Mouse (Mus musculus): Measurements from ENCODE around the gene Ear6. TPM values are rescaled to one million over a fixed set of nuclear protein-coding genes. Genes with fewer than 3 reads are reported as not detected.

The Ear6 gene
- total and polyA plus RNA-seq, 3 experiments, result not detected

DNA sequence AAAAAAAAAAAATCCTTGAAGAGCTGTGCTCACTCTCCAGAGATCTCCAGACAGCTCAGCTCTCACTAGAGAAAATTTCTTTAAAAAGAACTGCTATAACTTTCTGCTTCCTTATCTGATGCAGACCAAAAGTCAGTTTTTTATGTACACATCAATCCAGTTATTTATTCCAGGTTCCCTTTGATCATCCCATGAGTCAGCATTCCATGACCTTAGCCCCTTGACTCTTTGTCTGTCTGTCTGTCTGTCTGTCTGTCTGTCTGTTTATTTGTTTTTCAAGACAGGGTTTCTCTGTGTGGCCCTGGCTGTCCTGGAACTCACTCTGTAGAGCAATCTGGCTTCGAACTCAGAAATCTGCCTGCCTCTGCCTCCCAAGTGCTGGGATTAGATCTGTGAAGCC is 45.9 kb downstream of the Ear6 start:
- Histone ChIP-seq H3K36me3 (replicated peaks in 1 of 2; ENCODE audit: control insufficient read depth in 1 of 2, insufficient read depth in 1 of 2, low read length in 1 of 2) (peaks cover 3 to 24% of the 10 kb centered on the region in 2 experiments), H3K79me2 (replicated peaks; ENCODE audit: control insufficient read depth, extremely low read depth, insufficient read depth, poor library complexity, severe bottlenecking) (no peaks in the 10 kb centered on the region), H3K9ac (ENCODE audit: insufficient read depth, low read depth) (no peak overlapping the region), H3K4me2 (ENCODE audit: insufficient read depth, low read depth, poor library complexity, severe bottlenecking) (no peak overlapping the region), H3K27ac (ENCODE audit: insufficient read depth, low read depth) (no peak overlapping the region), H3K4me3 (replicated peaks in 1 of 3; ENCODE audit: low read depth in 2 of 3, low read length in 2 of 3, poor library complexity in 1 of 3) (no peak overlapping the region), H3K27me3 (replicated peaks) (no peaks in the 10 kb centered on the region), H3K4me1 (ENCODE audit: control insufficient read depth in 1 of 2, insufficient read depth in 2 of 2) (peaks cover 0 to 5% of the 10 kb centered on the region in 2 experiments; a peak in 1 of 4 replicates), H3K9me3 (replicated peaks; ENCODE audit: low read length) (no peaks in the 10 kb centered on the region)
- DNase-seq (ENCODE audit: extremely low read depth), result no peak
- TF ChIP-seq ELF1 (IDR thresholded peaks at IDR 0.05; ENCODE audit: low read depth, low read length) (no peak), RCOR1 (conservative IDR thresholded peaks at IDR 0.05; ENCODE audit: low read depth, low read length) (no peak), KAT2A (IDR thresholded peaks at IDR 0.05; ENCODE audit: insufficient replicate concordance, low read length) (no peak)
- in situ Hi-C loops (cut with MboI; ENCODE audit: low pct_ligation_motif_present, low pct_unique_long_range_greater_than_20kb, low sequenced_read_pairs) (no loop called here), dilution Hi-C loops (cut with MboI; ENCODE audit: extremely low pct_ligation_motif_present, extremely low pct_unique_long_range_greater_than_20kb, low sequenced_read_pairs) (no loop called here)

DNA sequence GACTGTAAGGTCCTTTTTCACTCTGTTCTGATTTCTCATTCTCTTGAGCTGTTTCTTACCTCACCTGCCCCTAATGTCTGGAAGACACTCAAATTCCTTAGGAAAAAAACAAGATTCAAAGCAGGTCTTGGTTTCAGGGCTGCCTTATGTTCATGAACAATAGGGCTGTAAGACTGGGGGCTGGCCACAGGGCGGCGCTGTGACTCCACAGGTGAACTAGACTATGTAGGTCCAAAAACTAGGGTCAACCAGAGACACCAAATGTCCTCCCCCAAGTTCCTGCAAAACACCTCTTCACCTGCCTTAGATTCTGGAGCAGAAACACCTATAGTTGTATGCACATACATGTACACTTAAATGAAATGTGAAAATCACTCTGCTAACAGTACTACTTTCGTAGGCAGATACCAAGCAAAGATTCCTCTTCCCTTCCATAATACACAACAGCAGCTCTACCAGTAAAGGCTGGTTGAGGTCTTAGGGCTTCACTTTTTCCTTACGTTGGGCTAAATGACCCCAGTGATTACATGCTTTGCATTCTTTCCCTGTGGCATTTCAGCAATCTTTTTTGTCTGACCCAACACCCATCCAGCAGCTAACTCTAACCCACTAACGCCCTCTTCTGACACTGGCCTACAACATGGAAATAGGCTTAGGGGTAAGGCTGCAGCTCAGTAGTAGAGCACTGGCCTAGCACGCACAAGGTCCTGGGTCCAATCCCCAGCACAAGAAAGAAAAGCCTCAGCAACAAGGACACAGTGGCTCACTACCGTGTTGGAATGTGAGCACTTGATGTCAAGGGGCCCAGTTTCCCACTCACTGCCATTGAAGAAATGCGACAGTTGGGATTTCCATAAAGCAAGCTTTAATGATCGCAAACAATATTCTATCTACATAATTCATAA is 49.6 kb downstream of the Ear6 start:
- Histone ChIP-seq H3K4me3 (replicated peaks in 1 of 3; ENCODE audit: low read depth in 2 of 3, low read length in 2 of 3, poor library complexity in 1 of 3) (no peak overlapping the region), H3K4me1 (ENCODE audit: control insufficient read depth in 1 of 2, insufficient read depth in 2 of 2) (peaks cover 0 to 5% of the 10 kb centered on the region in 2 experiments; a peak in 1 of 4 replicates), H3K9ac (ENCODE audit: insufficient read depth, low read depth) (no peak overlapping the region), H3K4me2 (ENCODE audit: insufficient read depth, low read depth, poor library complexity, severe bottlenecking) (peak overlapping the region; percentile 48; the same call in 1 of the 2 replicates), H3K79me2 (replicated peaks; ENCODE audit: control insufficient read depth, extremely low read depth, insufficient read depth, poor library complexity, severe bottlenecking) (no peaks in the 10 kb centered on the region), H3K36me3 (replicated peaks in 1 of 2; ENCODE audit: control insufficient read depth in 1 of 2, insufficient read depth in 1 of 2, low read length in 1 of 2) (no peaks in the 10 kb centered on the region), H3K27ac (ENCODE audit: insufficient read depth, low read depth) (no peak overlapping the region), H3K27me3 (replicated peaks) (no peaks in the 10 kb centered on the region), H3K9me3 (replicated peaks; ENCODE audit: low read length) (no peaks in the 10 kb centered on the region)
- peak; percentile 95 to 98 for TF ChIP-seq CTCF (conservative IDR thresholded peaks at IDR 0.05 in 1 of 2, IDR thresholded peaks at IDR 0.05 in 1 of 2; ENCODE audit: low read depth in 2 of 2, low read length in 2 of 2)
- TF ChIP-seq SMC3 (IDR thresholded peaks at IDR 0.05; ENCODE audit: low read depth, low read length), result peak; percentile 92
- peak; percentile 50 for TF ChIP-seq ZC3H11A (IDR thresholded peaks at IDR 0.05; ENCODE audit: low read depth, low read length)
- peak; percentile 97 for TF ChIP-seq RAD21 (IDR thresholded peaks at IDR 0.05; ENCODE audit: low read depth, low read length)
- TF ChIP-seq RCOR1 (conservative IDR thresholded peaks at IDR 0.05; ENCODE audit: low read depth, low read length), result no peak
- in situ Hi-C loops (cut with MboI; ENCODE audit: low pct_ligation_motif_present, low pct_unique_long_range_greater_than_20kb, low sequenced_read_pairs) (loop anchor here (25.0 kb wide), 1 partner anchor 434 kb away; the partner anchor contains the start of gene Sall2), dilution Hi-C loops (cut with MboI; ENCODE audit: extremely low pct_ligation_motif_present, extremely low pct_unique_long_range_greater_than_20kb, low sequenced_read_pairs) (no loop called here)
- DNase-seq (ENCODE audit: extremely low read depth), result peak; percentile 57

DNA sequence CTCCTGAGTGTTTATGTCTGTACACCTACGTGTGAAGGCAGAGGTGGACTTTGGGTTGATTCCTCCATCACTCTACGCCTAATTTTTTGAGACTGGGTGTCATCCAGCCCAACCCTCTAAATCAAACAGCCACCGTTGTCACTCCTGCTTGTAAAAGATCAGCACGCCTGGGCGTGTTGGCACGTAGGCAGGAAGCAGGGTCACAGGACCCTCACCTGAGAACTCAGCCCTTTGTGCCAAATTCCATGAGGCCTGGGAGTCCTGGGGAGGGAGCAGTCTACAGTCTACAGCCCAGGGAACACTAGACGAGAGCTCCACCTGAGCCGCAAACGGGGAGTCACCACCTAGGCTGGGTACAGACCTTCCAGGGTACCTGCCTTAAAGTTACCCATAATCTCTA is 50.3 kb downstream of the Ear6 start:
- no peak overlapping the region for H3K4me3 ChIP-seq (replicated peaks in 1 of 3; ENCODE audit: low read depth in 2 of 3, low read length in 2 of 3, poor library complexity in 1 of 3)
- TF ChIP-seq IRF4 (IDR thresholded peaks at IDR 0.05; ENCODE audit: low read depth, low read length) (no peak), HCFC1 (IDR thresholded peaks at IDR 0.05; ENCODE audit: low read depth, low read length) (no peak), JUND (conservative IDR thresholded peaks at IDR 0.05; ENCODE audit: low read depth, low read length) (no peak), TBP (conservative IDR thresholded peaks at IDR 0.05; ENCODE audit: low read depth, low read length) (no peak), USF2 (conservative IDR thresholded peaks at IDR 0.05; ENCODE audit: low read depth, low read length) (no peak), BHLHE40 (IDR thresholded peaks at IDR 0.05; ENCODE audit: low read depth, low read length) (no peak), MAZ (IDR thresholded peaks at IDR 0.05; ENCODE audit: low read depth, low read length) (no peak), UBTF (IDR thresholded peaks at IDR 0.05; ENCODE audit: low read depth, low read length) (no peak), ZMIZ1 (IDR thresholded peaks at IDR 0.05; ENCODE audit: low read depth, low read length) (no peak)
- H3K27me3 ChIP-seq (replicated peaks), result no peaks in the 10 kb centered on the region
- H3K9ac ChIP-seq (ENCODE audit: insufficient read depth, low read depth), result no peak overlapping the region
- DNase-seq (ENCODE audit: extremely low read depth), result no peak
- dilution Hi-C loops (cut with MboI; ENCODE audit: extremely low pct_ligation_motif_present, extremely low pct_unique_long_range_greater_than_20kb, low sequenced_read_pairs) (no loop called here), in situ Hi-C loops (cut with MboI; ENCODE audit: low pct_ligation_motif_present, low pct_unique_long_range_greater_than_20kb, low sequenced_read_pairs) (loop anchor here (25.0 kb wide), 1 partner anchor 434 kb away; the partner anchor contains the start of gene Sall2)
- no peaks in the 10 kb centered on the region for H3K36me3 ChIP-seq (replicated peaks in 1 of 2; ENCODE audit: control insufficient read depth in 1 of 2, insufficient read depth in 1 of 2, low read length in 1 of 2)
- H3K9me3 ChIP-seq (replicated peaks; ENCODE audit: low read length), result no peaks in the 10 kb centered on the region
- H3K4me1 ChIP-seq (ENCODE audit: control insufficient read depth in 1 of 2, insufficient read depth in 2 of 2), result peaks cover 0 to 5% of the 10 kb centered on the region in 2 experiments; a peak in 1 of 4 replicates
- no peak overlapping the region for H3K4me2 ChIP-seq (ENCODE audit: insufficient read depth, low read depth, poor library complexity, severe bottlenecking)
- no peaks in the 10 kb centered on the region for H3K79me2 ChIP-seq (replicated peaks; ENCODE audit: control insufficient read depth, extremely low read depth, insufficient read depth, poor library complexity, severe bottlenecking)
- H3K27ac ChIP-seq (ENCODE audit: insufficient read depth, low read depth), result no peak overlapping the region

All from CH12.LX (cell line).